Mouse (Mus musculus): Measurements from ENCODE around the gene Trim13. TPM values are rescaled to one million over a fixed set of nuclear protein-coding genes. Genes with fewer than 3 reads are reported as not detected.
"Not testable (repeated sequence)": the region's sequence is repeated elsewhere in the genome, so short reads cannot be mapped to it uniquely, and the experiment has no call there.

The Trim13 gene
- total RNA-seq, 2 experiments from 2014 or later, result 14.9 to 15.2 TPM

- no peak for DNase-seq (ENCODE audit: extremely low spot score in 1 of 2, low spot score in 2 of 2)
- intact Hi-C loops (cut with DNase I), result no loop called here
These were observed 6.0 kb downstream of the Trim13 start for GRCm38 (mm10) chr14:61604081-61604480.

GRCm38 (mm10) chr14:61606088-61606487, 8.0 kb downstream of the Trim13 start:
- intact Hi-C loops (cut with DNase I); DNase-seq (ENCODE audit: extremely low spot score in 1 of 2, low spot score in 2 of 2): not testable (repeated sequence)

GRCm38 (mm10) chr14:61607157-61607556, 9.1 kb downstream of the Trim13 start, which contains the start of gene Kcnrg:
Kcnrg (plus strand) TSS chr14:61607457.
- intact Hi-C loops (cut with DNase I), result no loop called here
- no peak for DNase-seq (ENCODE audit: extremely low spot score in 1 of 2, low spot score in 2 of 2)

- intact Hi-C loops (cut with DNase I), result no loop called here
- no peak for DNase-seq (ENCODE audit: extremely low spot score in 1 of 2, low spot score in 2 of 2)
These were observed 13.7 kb downstream of the Trim13 start for GRCm38 (mm10) chr14:61611766-61612165.

- intact Hi-C loops (cut with DNase I), result no loop called here
These were observed 15.3 kb downstream of the Trim13 start for GRCm38 (mm10) chr14:61613319-61613718.

GRCm38 (mm10) chr14:61620371-61620770, 22.3 kb downstream of the Trim13 start:
- DNase-seq (ENCODE audit: extremely low spot score in 1 of 2, low spot score in 2 of 2), result no peak
- intact Hi-C loops (cut with DNase I), result no loop called here

More at GRCm38 (mm10) chr14:61613319-61613718, 15.3 kb downstream of the Trim13 start:
- no peak for DNase-seq (ENCODE audit: extremely low spot score in 1 of 2, low spot score in 2 of 2)

GRCm38 (mm10) chr14:61635969-61636368, 37.9 kb downstream of the Trim13 start:
- no peak for DNase-seq (ENCODE audit: extremely low spot score in 1 of 2, low spot score in 2 of 2)
- intact Hi-C loops (cut with DNase I), result no loop called here

- intact Hi-C loops (cut with DNase I), result no loop called here
- DNase-seq (ENCODE audit: extremely low spot score in 1 of 2, low spot score in 2 of 2), result no peak
These were observed 44.6 kb downstream of the Trim13 start for GRCm38 (mm10) chr14:61642668-61643067.

GRCm38 (mm10) chr14:61645547-61645946, 47.5 kb downstream of the Trim13 start:
- DNase-seq (ENCODE audit: extremely low spot score in 1 of 2, low spot score in 2 of 2), result no peak
- intact Hi-C loops (cut with DNase I), result loop anchor here (5.0 kb wide), 1 partner anchor 88 kb away; the partner anchor contains the start of gene Spryd7

GRCm38 (mm10) chr14:61647182-61647880, 49.3 kb downstream of the Trim13 start:
- peak; percentile 13 to 43 for DNase-seq (ENCODE audit: extremely low spot score in 1 of 2, low spot score in 2 of 2)
- intact Hi-C loops (cut with DNase I), result loop anchor here (5.0 kb wide), 1 partner anchor 90 kb away; the partner anchor contains the start of gene Spryd7

- intact Hi-C loops (cut with DNase I), result loop anchor here (1.0 to 5.0 kb wide), 2 partner anchors 35 to 91 kb away; partner anchors contain the start of gene Spryd7
- DNase-seq (ENCODE audit: extremely low spot score in 1 of 2, low spot score in 2 of 2), result peak in 1 of 2 experiments; percentile 69
These were observed 50.0 kb downstream of the Trim13 start for GRCm38 (mm10) chr14:61647881-61648684.

GRCm38 (mm10) chr14:61648685-61649504, 50.8 kb downstream of the Trim13 start:
- peak; percentile 95 to 98 for DNase-seq (ENCODE audit: extremely low spot score in 1 of 2, low spot score in 2 of 2)
- intact Hi-C loops (cut with DNase I), result loop anchor here (1.0 to 5.0 kb wide), 2 partner anchors 34 to 92 kb away; partner anchors contain the start of gene Spryd7

GRCm38 (mm10) chr14:61650291-61650960, 52.4 kb downstream of the Trim13 start:
- peak; percentile 32 to 48 for DNase-seq (ENCODE audit: extremely low spot score in 1 of 2, low spot score in 2 of 2)
- intact Hi-C loops (cut with DNase I), result loop anchor here (5.0 to 10.0 kb wide), 3 partner anchors 384 to 807 kb away; partner anchors contain the start of gene Gucy1b2

Small RNAs within 50 kb of the gene (microRNA-seq; reads per million reads assigned to microRNA genes)
- gene Mir15a, result 1,745 reads per million, percentile 83 among the genes with 10 or more reads in this experiment
- gene Mir16-1, result 475 reads per million, percentile 71 among the genes with 10 or more reads in this experiment

Other genes with a start within 250 kb of the Trim13 start
- gene Ebpl, start 237.8 kb upstream of the Trim13 start, total RNA-seq (2021), result 1 to 10 TPM; 5.4 to 6.4 TPM
- gene Kpna3, start 158.4 kb upstream of the Trim13 start, total RNA-seq (2021), result 10 to 100 TPM; 86.5 to 91.3 TPM
- 10 to 100 TPM; 44.6 to 48.5 TPM for gene Spryd7, start 41.4 kb upstream of the Trim13 start, total RNA-seq (2021)
- 1 to 10 TPM; 1.2 to 1.5 TPM for gene Kcnrg, start 9.2 kb downstream of the Trim13 start, total RNA-seq (2021)

All from left cerebral cortex, postnatal 10 days (tissue).